Mouse (Mus musculus) heart, postnatal 36 days (tissue): ENCODE results near the gene Rpusd2. TPM values are rescaled to one million over a fixed set of nuclear protein-coding genes. Genes with fewer than 3 reads are reported as not detected.
A peak's percentile ranks its signal among the peaks of the same experiment; 100 is the strongest.

Source experiments
- DNase-seq, 2 experiments: peaks; one replicate each; pipeline ENCODE4 v3.0.0; 2021 to 2022
- intact Hi-C: fragments of 180-260 bp; cut with DNase I; formaldehyde crosslinking; loops from one replicate; pipeline ENCODE4 v1.15.1; 2025
- total RNA-seq, 2 experiments: library from RNA; stranded (reverse); gene quantifications; 2 replicates each; pipeline ENCODE4 v1.2.3; 2021

Rpusd2 gene
- total RNA-seq, 2 experiments from 2014 or later: 4.5 to 5.2 TPM

DNA sequence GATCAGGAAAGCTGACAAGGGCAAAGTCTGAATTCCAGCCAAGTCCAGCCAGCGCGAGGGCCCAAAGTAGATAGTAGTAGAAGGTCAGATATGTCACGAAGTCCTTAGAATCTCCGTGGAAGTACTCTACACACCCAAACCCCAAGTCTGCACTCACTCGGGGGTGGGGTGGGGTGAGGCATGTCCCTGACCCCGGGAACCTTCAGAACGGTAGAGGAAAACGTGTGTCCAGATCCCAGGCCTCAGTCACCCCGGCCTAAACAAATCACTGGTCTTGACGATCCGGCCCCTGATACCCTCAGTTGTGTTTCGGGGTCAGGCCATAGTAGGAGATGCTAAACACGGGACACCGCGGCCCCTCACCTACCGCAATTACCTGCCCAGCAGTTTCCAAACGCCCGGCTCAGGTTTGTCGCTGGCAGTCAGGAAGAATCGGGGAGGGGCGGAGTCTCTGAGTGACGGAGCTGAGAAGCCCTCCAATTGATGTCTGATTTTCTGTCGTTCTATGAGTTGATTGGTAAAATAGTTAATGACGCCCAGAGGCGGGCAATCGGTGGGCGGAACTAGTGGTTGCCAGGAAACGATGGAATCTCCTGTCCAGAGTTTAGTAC, 5.5 kb upstream of the Rpusd2 start, which contains the start of gene Ccdc32:
Ccdc32 (minus strand) TSS at position 453 of the 611 bp plus-strand sequence.
- intact Hi-C loops: no loop called here
- peak; percentile 89 to 96 for DNase-seq

- intact Hi-C loops: no loop called here
- no peak for DNase-seq
Measured at GRCm38 (mm10) chr2:119032191-119032590, 2.4 kb upstream of the Rpusd2 start.

- DNase-seq: no peak
- intact Hi-C loops: loop anchor here (2.0 kb wide), 1 partner anchor 253 kb away; the partner anchor contains the start of gene Vps18
Measured at GRCm38 (mm10) chr2:119035397-119035745, 781 bp downstream of the Rpusd2 start.

GRCm38 (mm10) chr2:119040882-119041281, 6.3 kb downstream of the Rpusd2 start:
- intact Hi-C loops: loop anchor here (1.0 to 10.0 kb wide), 2 partner anchors 148 to 434 kb away; partner anchors contain the start of gene Ino80
- no peak for DNase-seq

DNA sequence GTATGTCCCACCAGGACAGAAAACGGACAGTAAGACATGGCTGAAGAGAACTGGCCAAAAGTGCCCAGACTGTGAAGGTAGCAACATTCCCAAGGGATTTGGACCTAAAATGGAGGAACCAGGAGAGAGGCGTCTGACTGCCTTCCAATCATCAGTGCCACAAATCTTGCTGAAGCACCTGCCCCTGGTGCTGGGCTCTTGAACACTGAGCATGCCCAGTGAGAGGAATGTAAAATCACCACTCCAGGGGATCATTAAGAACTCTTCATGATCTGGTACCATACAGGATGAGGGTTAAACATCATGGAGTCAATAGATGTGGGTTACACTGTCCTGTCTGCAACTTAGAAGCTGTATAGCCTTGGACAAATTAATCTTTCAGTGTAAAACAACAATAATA, 10.6 kb downstream of the Rpusd2 start:
- intact Hi-C loops: loop anchor here (10.0 kb wide), 1 partner anchor 430 kb away; the partner anchor contains the start of gene Ino80
- no peak for DNase-seq

DNA sequence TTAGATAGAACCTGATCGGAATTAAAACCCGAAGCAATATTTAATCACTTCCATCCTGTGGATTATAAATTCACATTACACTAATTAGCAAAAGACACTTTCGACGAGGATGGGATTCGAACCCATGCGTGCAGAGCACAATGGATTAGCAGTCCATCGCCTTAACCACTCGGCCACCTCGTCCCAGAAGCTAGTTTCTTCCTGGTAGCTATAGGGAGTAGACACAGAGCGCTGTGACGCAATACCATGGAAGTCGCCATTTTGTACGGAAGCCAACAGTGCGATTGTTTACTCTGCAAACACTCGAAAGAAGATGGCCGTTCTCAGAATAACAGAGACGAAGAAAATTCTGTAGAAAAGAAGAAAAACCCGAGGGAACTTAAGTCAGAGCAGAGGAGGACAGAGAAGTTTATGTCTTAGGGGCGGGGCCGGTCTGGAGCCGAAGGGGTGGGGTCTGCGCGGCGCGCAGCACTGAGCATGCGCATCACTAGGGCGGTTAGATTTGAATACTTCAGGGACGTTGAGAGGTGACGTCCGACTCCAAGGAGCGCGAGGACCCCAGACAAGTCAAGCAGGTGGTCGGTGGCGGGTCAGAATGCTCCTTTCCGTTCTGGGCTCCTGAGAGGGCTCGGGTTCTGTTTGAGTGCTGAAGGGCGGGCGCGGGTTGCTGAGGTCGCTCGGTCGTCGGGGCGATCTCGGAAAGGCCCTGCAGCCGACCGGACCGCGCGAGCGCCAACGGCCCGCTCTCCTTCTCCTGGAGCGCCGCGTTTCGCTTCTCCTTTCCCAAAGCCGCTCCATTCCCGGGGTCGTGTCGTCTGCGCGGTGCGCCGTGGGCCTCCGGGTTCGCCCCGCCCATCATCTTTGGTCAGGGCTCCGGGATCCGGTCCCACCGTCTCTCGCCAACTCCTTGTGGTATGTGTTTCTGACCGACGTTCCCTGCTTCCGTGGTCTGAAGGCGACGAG, 12.3 kb downstream of the Rpusd2 start, which contains the start of gene Knl1:
Knl1 (plus strand) TSS at position 471 of the 963 bp plus-strand sequence.
- intact Hi-C loops: loop anchor here (1.0 to 10.0 kb wide), 2 partner anchors 13 to 428 kb away; partner anchors contain the start of genes Ino80 and Rpusd2
- peak; percentile 97 to 98 for DNase-seq

GRCm38 (mm10) chr2:119047849-119048248, 13.3 kb downstream of the Rpusd2 start:
- intact Hi-C loops: loop anchor here (10.0 kb wide), 1 partner anchor 427 kb away; the partner anchor contains the start of gene Ino80
- no peak for DNase-seq

DNA sequence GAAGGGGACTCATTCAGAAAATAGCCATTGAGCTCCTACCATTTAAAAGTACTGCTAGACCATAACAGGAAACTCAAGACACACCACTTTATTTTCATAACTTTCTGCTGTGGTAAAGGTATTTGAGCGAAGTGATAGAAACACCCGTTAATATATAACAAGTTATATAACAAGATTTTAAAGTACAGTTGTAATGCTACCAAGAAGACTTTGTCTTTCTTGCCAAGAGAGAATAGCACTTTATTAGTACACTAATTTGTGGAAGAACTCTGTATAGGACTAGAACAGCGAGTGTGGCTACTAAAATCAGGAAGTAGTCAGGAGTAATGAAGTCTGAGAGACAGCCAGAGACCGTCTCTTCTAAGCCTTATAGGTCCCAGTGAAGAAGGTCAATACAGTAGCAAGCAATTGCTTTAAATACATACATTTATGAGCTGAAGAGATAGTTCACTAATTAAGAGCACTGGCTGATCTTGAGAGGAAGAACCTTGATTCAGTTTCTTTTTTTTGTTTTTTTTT, 15.6 kb downstream of the Rpusd2 start:
- intact Hi-C loops: no loop called here
- DNase-seq: no peak

DNA sequence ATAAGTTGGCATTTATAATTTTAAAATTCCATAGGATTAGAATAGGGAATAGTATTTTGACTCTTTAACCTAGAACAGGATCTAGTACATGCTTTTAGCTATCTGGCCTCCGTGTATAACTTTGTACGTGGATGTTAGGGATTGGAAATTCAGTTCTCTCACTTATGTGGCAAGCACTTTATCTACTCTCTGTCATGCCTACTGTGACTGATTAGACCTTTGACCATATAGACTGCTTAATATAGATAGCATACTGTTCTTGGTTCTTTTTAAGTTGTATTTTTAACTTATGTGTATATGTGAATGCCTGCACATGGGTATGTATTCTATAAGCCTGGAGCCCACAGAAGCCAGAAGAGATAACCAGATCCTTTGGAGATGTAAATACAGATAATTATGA, 25.5 kb downstream of the Rpusd2 start:
- intact Hi-C loops: no loop called here
- no peak for DNase-seq

DNA sequence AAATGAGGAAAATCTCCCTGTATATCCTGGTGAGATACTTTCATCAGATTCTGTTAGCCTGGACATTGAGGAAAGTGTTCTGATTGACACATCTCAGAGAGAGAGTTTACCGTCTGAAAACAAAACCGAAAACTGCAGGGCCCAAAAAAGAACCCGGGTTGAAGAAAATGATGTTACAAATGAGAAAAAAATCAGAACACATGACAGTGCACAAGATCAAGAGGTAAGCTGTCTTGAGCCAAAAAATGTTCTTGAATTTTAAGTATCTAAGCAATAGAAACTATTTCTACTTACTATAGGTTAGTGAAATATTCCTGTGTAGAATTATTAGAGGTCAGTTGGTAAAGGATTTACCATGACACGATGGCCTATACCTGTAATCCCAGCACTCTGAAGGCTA, 37.8 kb downstream of the Rpusd2 start:
- intact Hi-C loops: no loop called here
- DNase-seq: no peak

- intact Hi-C loops: no loop called here
- DNase-seq: no peak
Measured at GRCm38 (mm10) chr2:119086156-119086555, 51.6 kb downstream of the Rpusd2 start.

Other genes starting within 250 kb of the Rpusd2 start
- 1 to 10 TPM; 1.5 to 2.3 TPM for gene Knstrn, start 220.8 kb upstream of the Rpusd2 start, total RNA-seq
- gene Ivd, start 172.8 kb upstream of the Rpusd2 start, total RNA-seq: 100 to 1,000 TPM; 340 to 367 TPM
- 10 to 100 TPM; 18.6 TPM for gene Bahd1, start 134.4 kb upstream of the Rpusd2 start, total RNA-seq
- gene Chst14, start 108.3 kb upstream of the Rpusd2 start, total RNA-seq: 1 to 10 TPM; 9.1 to 9.3 TPM
- gene Ccdc32, start 5.4 kb upstream of the Rpusd2 start, total RNA-seq: 10 to 100 TPM; 10.4 to 11.2 TPM
- gene Knl1, start 12.3 kb downstream of the Rpusd2 start, total RNA-seq: under 1 TPM; 0.69 to 0.79 TPM
- 1 to 10 TPM in 1 of 2 experiments, under 1 TPM in 1; 0.54 to 1.7 TPM for gene Rad51, start 78.0 kb downstream of the Rpusd2 start, total RNA-seq
- 10 to 100 TPM; 14.3 to 19.9 TPM for gene Rmdn3, start 122.2 kb downstream of the Rpusd2 start, total RNA-seq
- 1 to 10 TPM; 4.3 to 6.5 TPM for gene Gchfr, start 133.0 kb downstream of the Rpusd2 start, total RNA-seq
- not detected for gene Gm14137, start 139.7 kb downstream of the Rpusd2 start, total RNA-seq
- 10 to 100 TPM; 11.0 to 13.2 TPM for gene Zfyve19, start 173.8 kb downstream of the Rpusd2 start, total RNA-seq
- 1 to 10 TPM; 7.6 to 9.9 TPM for gene Dnajc17, start 174.0 kb downstream of the Rpusd2 start, total RNA-seq
- not detected for gene Ppp1r14d, start 195.1 kb downstream of the Rpusd2 start, total RNA-seq
- gene Spint1, start 202.6 kb downstream of the Rpusd2 start, total RNA-seq: not detected
- not detected for gene Rhov, start 236.5 kb downstream of the Rpusd2 start, total RNA-seq